Mouse (Mus musculus): ENCODE measurements at regions not wholly inside any gene's neighbourhood (a gene's known extent, or its start where the extent isn't known, plus 50 kb on each side); places are given as distances from the start of the nearest gene placed in this dataset.

DNA sequence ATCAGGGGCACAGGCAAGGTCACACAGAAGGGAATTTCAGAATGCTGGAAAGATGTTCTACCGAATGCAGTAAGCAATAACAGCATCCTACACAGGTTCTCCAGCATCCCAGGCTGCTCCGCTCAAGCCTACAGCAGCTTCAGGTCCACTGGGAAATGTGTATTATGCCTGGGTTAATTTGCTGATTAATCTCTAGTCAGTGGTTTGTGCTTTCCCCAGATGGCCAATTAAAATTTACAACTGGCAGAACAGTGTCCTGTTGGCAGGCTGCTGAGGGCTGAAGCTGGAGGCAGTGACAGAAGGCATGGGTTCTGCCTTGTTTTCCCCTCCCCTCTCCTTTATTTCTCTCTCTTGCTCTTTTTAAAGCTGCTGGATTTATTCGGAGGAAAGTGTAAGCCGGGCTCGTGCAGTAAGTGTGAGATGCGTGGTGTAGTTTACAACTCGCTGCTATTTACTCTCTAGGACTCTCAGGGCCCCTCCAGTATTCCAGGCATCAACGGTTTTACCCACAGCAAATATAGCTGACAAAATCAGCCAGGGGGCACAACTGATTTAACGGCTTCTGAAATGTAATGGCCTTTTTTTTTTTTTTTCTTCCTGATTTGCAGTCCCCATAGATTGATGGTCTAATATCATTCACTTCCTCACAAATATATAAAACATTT, 360.4 kb downstream of the Gpd2 start:
- TF ChIP-seq CTCF (IDR thresholded peaks at IDR 0.05; ENCODE audit: low read depth) (no peak), EP300 (IDR thresholded peaks at IDR 0.05; ENCODE audit: low read depth) (no peak)
- ATAC-seq (ENCODE audit: insufficient read depth) (no peak), DNase-seq (ENCODE audit: low read depth in 3 of 3, low spot score in 3 of 3) (no peak)
- H3K4me1 ChIP-seq (replicated peaks; ENCODE audit: control insufficient read depth in 2 of 2, insufficient read depth in 2 of 2, low read length in 1 of 2), result no peaks in the 10 kb centered on the region
- no peaks in the 10 kb centered on the region for H3K36me3 ChIP-seq (replicated peaks; ENCODE audit: control insufficient read depth, insufficient read depth, low read depth)
- H3K4me3 ChIP-seq (ENCODE audit: insufficient read depth in 1 of 2, low read depth in 2 of 2, low read length in 2 of 2), result no peak overlapping the region
- H3K4me2 ChIP-seq (ENCODE audit: low read depth), result no peak overlapping the region
- H3K27ac ChIP-seq, result no peak overlapping the region
- no peaks in the 10 kb centered on the region for H3K9me3 ChIP-seq (ENCODE audit: control insufficient read depth, low read length)
- no peaks in the 10 kb centered on the region for H3K27me3 ChIP-seq (ENCODE audit: control insufficient read depth, insufficient read depth, low read length)
- WGBS (ENCODE audit: insufficient replicate concordance), result 32% methylated on average over 9 of the region's 9 CpGs
- no peak overlapping the region for H3K9ac ChIP-seq (replicated peaks)

DNA sequence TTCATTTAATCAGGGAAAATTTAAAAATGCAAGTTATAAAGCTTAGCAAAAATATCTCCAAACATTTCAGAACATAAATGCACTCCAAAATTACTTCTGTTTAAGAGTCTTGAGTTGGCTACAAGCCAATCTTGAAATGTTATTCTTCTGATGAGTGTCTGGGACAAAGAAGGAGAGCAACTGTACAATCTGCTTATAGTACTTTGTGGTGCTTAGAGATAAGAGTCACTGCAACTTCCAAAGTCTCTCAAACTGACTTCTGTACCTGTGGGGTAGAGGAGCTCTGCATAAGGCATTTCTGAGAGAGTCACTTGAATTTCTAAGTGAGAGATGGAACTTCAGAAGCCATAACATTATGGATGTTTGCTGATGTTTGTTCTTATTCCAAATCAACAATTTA, 374.2 kb downstream of the Gpd2 start:
- DNase-seq (ENCODE audit: low read depth in 3 of 3, low spot score in 3 of 3), result no peak
- no peak for ATAC-seq (ENCODE audit: insufficient read depth)
- no peak overlapping the region for H3K4me2 ChIP-seq (ENCODE audit: low read depth)
- no peaks in the 10 kb centered on the region for H3K4me1 ChIP-seq (replicated peaks; ENCODE audit: control insufficient read depth in 2 of 2, insufficient read depth in 2 of 2, low read length in 1 of 2)
- no peaks in the 10 kb centered on the region for H3K9me3 ChIP-seq (ENCODE audit: control insufficient read depth, low read length)
- H3K4me3 ChIP-seq (ENCODE audit: insufficient read depth in 1 of 2, low read depth in 2 of 2, low read length in 2 of 2), result no peak overlapping the region
- no peak for TF ChIP-seq CTCF (IDR thresholded peaks at IDR 0.05; ENCODE audit: low read depth)
- no peak for TF ChIP-seq EP300 (IDR thresholded peaks at IDR 0.05; ENCODE audit: low read depth)
- no peaks in the 10 kb centered on the region for H3K27me3 ChIP-seq (ENCODE audit: control insufficient read depth, insufficient read depth, low read length)
- H3K9ac ChIP-seq (replicated peaks), result no peak overlapping the region
- no peaks in the 10 kb centered on the region for H3K36me3 ChIP-seq (replicated peaks; ENCODE audit: control insufficient read depth, insufficient read depth, low read depth)
- no peak overlapping the region for H3K27ac ChIP-seq

DNA sequence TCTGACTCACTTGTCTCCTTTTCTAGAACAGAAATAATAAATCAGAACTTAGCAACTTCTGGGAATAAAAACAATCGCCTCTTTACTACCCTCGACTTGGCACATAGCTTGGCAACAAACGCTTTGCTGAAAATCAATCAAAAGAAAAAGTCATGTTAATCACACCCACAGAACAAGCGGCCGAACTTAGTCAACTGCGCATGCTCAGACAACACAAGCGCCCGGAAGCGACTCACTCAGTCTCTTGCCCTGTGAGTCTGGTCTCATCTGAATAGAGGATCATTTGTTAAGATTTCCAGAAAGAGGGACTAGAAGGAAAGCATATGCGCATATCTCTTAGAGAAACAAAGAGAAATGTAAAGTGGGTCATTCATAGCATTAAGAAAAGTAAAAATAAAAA, 375.8 kb downstream of the Gpd2 start:
- Histone ChIP-seq H3K9me3 (ENCODE audit: control insufficient read depth, low read length) (no peaks in the 10 kb centered on the region), H3K27me3 (ENCODE audit: control insufficient read depth, insufficient read depth, low read length) (no peaks in the 10 kb centered on the region), H3K36me3 (replicated peaks; ENCODE audit: control insufficient read depth, insufficient read depth, low read depth) (no peaks in the 10 kb centered on the region), H3K4me1 (replicated peaks; ENCODE audit: control insufficient read depth in 2 of 2, insufficient read depth in 2 of 2, low read length in 1 of 2) (no peaks in the 10 kb centered on the region), H3K9ac (replicated peaks) (no peak overlapping the region), H3K4me3 (ENCODE audit: insufficient read depth in 1 of 2, low read depth in 2 of 2, low read length in 2 of 2) (no peak overlapping the region), H3K27ac (no peak overlapping the region), H3K4me2 (ENCODE audit: low read depth) (no peak overlapping the region)
- 52% methylated on average over 10 of the region's 10 CpGs for WGBS (ENCODE audit: insufficient replicate concordance)
- TF ChIP-seq CTCF (IDR thresholded peaks at IDR 0.05; ENCODE audit: low read depth) (no peak), EP300 (IDR thresholded peaks at IDR 0.05; ENCODE audit: low read depth) (no peak)
- no peak for DNase-seq (ENCODE audit: low read depth in 3 of 3, low spot score in 3 of 3)
- no peak for ATAC-seq (ENCODE audit: insufficient read depth)

DNA sequence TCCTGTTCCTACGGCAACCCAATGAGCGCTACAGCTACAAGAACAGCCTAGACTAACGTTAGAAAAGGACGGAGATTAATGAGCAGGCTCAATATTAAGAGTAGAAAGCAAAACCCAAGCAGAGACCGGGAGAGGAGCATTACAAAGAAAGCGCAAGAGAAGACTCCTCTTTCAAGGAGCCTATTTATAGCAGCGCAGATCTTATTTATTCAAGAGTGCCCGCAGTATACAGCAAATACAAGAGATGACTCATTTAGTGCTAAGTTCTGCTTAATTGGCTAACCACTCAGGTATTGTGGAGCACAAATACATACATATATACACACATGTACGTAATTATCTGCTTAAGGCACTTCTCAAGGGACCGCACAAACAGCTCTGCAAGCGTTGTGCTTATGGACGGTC, 377.2 kb downstream of the Gpd2 start:
- 71% methylated on average over 12 of the region's 12 CpGs for WGBS (ENCODE audit: insufficient replicate concordance)
- Histone ChIP-seq H3K4me1 (replicated peaks; ENCODE audit: control insufficient read depth in 2 of 2, insufficient read depth in 2 of 2, low read length in 1 of 2) (no peaks in the 10 kb centered on the region), H3K9me3 (ENCODE audit: control insufficient read depth, low read length) (no peaks in the 10 kb centered on the region), H3K36me3 (replicated peaks; ENCODE audit: control insufficient read depth, insufficient read depth, low read depth) (no peaks in the 10 kb centered on the region), H3K27me3 (ENCODE audit: control insufficient read depth, insufficient read depth, low read length) (no peaks in the 10 kb centered on the region), H3K27ac (no peak overlapping the region), H3K4me3 (ENCODE audit: insufficient read depth in 1 of 2, low read depth in 2 of 2, low read length in 2 of 2) (no peak overlapping the region), H3K9ac (replicated peaks) (no peak overlapping the region), H3K4me2 (ENCODE audit: low read depth) (no peak overlapping the region)
- TF ChIP-seq EP300 (IDR thresholded peaks at IDR 0.05; ENCODE audit: low read depth), result no peak
- TF ChIP-seq CTCF (IDR thresholded peaks at IDR 0.05; ENCODE audit: low read depth), result no peak
- DNase-seq (ENCODE audit: low read depth in 3 of 3, low spot score in 3 of 3) (no peak), ATAC-seq (ENCODE audit: insufficient read depth) (no peak)

DNA sequence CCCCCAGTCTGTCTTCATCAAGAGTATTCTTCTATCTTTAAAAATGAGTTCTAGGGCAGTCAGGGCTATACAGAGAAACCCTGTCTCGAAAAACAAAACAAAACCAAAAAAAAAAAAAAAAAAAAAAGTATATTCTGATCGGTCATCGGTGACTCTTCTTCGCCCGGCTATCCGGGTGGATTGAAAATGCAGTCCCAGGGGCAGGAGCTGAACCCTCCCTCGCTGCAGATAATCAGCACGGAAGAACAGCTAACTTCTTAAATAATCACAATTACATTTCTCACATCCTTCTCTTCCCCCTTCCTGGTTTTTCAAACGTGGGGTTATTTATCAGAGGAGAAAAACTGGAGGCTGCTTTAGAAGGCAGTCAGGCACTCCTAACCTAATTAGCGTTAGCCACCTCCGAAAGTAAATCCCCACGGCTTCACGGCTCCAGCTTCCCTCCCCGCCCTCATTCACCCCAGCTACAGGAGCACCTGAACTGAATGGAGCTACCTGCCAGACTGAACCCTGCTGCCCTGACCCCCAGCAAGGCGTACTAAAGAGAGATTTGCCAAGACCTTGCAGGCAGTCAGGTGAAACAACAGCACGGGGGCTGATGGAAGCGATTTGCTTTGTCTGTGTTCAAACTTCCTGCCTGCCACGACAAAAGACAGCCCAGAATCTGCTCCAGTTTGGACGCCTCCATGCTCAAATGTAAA, 379.2 kb downstream of the Gpd2 start:
- peak overlapping the region in 1 of 2 experiments; percentile 35; a peak in 1 of 4 replicates for H3K4me3 ChIP-seq (ENCODE audit: insufficient read depth in 1 of 2, low read depth in 2 of 2, low read length in 2 of 2)
- ATAC-seq (ENCODE audit: insufficient read depth) (no peak), DNase-seq (ENCODE audit: low read depth in 3 of 3, low spot score in 3 of 3) (no peak)
- no peaks in the 10 kb centered on the region for H3K4me1 ChIP-seq (replicated peaks; ENCODE audit: control insufficient read depth in 2 of 2, insufficient read depth in 2 of 2, low read length in 1 of 2)
- 6% methylated on average over 17 of the region's 19 CpGs for WGBS (ENCODE audit: insufficient replicate concordance)
- no peaks in the 10 kb centered on the region for H3K36me3 ChIP-seq (replicated peaks; ENCODE audit: control insufficient read depth, insufficient read depth, low read depth)
- TF ChIP-seq EP300 (IDR thresholded peaks at IDR 0.05; ENCODE audit: low read depth), result no peak
- no peak for TF ChIP-seq CTCF (IDR thresholded peaks at IDR 0.05; ENCODE audit: low read depth)
- peak overlapping the region; percentile 42 for H3K4me2 ChIP-seq (ENCODE audit: low read depth)
- H3K27me3 ChIP-seq (ENCODE audit: control insufficient read depth, insufficient read depth, low read length), result no peaks in the 10 kb centered on the region
- no peak overlapping the region for H3K27ac ChIP-seq
- no peak overlapping the region for H3K9ac ChIP-seq (replicated peaks)
- no peaks in the 10 kb centered on the region for H3K9me3 ChIP-seq (ENCODE audit: control insufficient read depth, low read length)

Measured in liver, embryonic 14.5 days (tissue).